Mouse (Mus musculus) testis, adult 2 months (tissue): ENCODE data around the gene Meis1.

Source experiments
- CTCF ChIP-seq: fragments of 200-500 bp; IDR thresholded peaks from 2 replicates; pipeline ENCODE4 v1.5.1; 2012; ENCODE audit warnings: low read depth, mild to moderate bottlenecking, inconsistent platforms, low read length, moderate library complexity; ENCODE audit not compliant: control insufficient read depth, insufficient read depth, insufficient replicate concordance
- POLR2A ChIP-seq: fragments of 200-500 bp; IDR thresholded peaks from 2 replicates; pipeline ENCODE4 v1.6.1; 2012; ENCODE audit warnings: low read depth, mild to moderate bottlenecking, inconsistent platforms, low read length, moderate library complexity; ENCODE audit not compliant: control insufficient read depth

DNA sequence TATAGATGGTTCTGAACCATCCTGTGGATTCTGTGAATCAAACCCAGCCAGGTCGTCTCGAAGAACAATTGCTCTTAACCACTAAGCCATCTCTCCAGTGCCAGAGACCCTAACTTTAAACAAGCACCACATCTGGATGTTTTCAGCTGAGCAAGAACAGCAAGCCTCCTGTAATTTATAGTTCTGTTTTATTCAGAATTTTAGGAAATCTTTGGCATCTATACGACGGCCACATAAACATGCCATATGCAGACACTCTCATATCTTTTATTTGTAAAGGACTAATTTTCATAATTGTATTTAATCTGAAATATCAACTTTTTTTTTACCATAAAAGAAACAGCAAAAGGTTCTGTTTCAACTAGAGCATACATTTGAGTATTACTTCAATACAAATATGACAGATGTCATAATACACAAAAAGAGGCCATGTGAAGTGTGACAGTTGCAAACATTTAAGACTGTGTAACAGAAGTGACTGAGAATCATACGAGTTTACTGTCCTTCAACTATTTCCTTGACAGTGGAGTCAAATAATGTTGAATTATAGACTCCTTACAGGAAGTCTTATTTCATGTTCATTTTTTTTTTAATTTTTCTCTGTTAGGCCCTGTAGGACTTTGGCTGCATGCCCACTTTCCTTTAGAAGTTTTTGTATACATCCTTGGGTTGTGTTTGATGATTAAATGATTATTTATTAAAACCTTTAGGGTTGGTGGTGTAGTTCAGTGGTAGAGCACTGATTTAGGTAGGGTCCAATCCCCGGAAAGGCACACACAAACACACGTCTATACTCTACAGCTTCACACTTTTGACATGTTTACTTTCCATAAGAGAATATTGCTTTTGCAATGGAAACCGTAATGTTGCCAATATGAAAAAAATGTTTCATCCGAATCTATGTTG is 13.5 kb downstream of the Meis1 start:
- TF ChIP-seq CTCF (no peak), POLR2A (no peak)
